Mouse (Mus musculus): ENCODE results near the gene Itga1. TPM values are rescaled to one million over a fixed set of nuclear protein-coding genes. Genes with fewer than 3 reads are reported as not detected.

The Itga1 gene
- polyA plus RNA-seq, 1 experiment from 2014 or later = 21.0 TPM

DNA sequence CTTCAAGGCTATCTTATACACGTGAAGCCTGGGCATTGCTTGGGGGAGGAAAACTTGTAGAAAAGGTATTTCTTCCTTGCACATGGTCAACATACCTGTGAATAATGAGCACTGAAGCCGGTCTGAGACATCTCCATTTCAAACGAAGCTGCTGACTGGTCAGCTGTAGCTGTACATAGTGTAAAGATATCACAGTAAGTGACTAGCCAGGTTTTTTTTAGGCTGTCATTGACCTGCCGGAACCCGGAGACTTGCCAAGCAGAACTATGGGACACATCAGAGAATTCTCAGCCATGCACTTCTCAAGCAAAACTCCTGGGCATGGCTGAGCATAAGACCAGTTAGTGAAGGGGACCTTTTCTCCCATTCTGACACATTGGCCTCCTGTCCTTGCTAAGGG lies 99.6 kb downstream of the Itga1 start:
- Histone ChIP-seq H3K36me3 (ENCODE audit: control insufficient read depth, insufficient read depth, low read length) (no peaks in the 10 kb centered on the region), H3K9ac (ENCODE audit: low read depth, low read length) (no peak overlapping the region), H3K9me3 (ENCODE audit: control insufficient read depth, low read length) (no peaks in the 10 kb centered on the region), H3K4me3 (ENCODE audit: low read length) (no peak overlapping the region), H3K4me1 (ENCODE audit: control insufficient read depth, insufficient read depth, low read length) (no peaks in the 10 kb centered on the region), H3K27me3 (ENCODE audit: control insufficient read depth, insufficient read depth, low read length) (no peaks in the 10 kb centered on the region), H3K4me2 (replicated peaks; ENCODE audit: low read depth, low read length) (no peak overlapping the region), H3K27ac (ENCODE audit: low read depth, low read length) (no peak overlapping the region)
- WGBS = 81% methylated on average over 5 of the region's 5 CpGs
- no peak for ATAC-seq (ENCODE audit: low FRiP score, low TSS enrichment)

DNA sequence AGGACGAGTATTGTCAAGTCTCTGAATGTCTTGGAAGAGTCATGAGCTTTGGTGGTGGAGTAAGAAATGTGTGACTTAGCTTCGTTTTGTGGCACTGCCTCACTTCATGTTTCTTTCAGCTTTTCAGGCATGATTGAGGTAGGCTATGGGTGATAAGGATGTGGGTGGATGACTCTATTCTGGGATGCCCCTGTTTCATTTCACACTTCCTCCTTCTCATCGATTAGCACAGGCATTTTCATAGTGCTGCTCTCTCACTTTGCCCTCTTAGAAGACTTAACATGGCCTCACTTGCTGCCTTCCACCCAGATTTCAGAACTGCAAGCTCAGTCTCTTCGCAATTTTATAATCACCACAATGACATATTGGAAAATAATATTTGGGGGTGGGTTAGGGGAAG lies 102.2 kb downstream of the Itga1 start:
- 89% methylated on average over 4 of the region's 4 CpGs for WGBS
- Histone ChIP-seq H3K9me3 (ENCODE audit: control insufficient read depth, low read length) (no peaks in the 10 kb centered on the region), H3K27me3 (ENCODE audit: control insufficient read depth, insufficient read depth, low read length) (no peaks in the 10 kb centered on the region), H3K4me2 (replicated peaks; ENCODE audit: low read depth, low read length) (no peak overlapping the region), H3K36me3 (ENCODE audit: control insufficient read depth, insufficient read depth, low read length) (no peaks in the 10 kb centered on the region), H3K4me3 (ENCODE audit: low read length) (no peak overlapping the region), H3K9ac (ENCODE audit: low read depth, low read length) (no peak overlapping the region), H3K4me1 (ENCODE audit: control insufficient read depth, insufficient read depth, low read length) (no peaks in the 10 kb centered on the region), H3K27ac (ENCODE audit: low read depth, low read length) (no peak overlapping the region)
- ATAC-seq (ENCODE audit: low FRiP score, low TSS enrichment) = no peak

DNA sequence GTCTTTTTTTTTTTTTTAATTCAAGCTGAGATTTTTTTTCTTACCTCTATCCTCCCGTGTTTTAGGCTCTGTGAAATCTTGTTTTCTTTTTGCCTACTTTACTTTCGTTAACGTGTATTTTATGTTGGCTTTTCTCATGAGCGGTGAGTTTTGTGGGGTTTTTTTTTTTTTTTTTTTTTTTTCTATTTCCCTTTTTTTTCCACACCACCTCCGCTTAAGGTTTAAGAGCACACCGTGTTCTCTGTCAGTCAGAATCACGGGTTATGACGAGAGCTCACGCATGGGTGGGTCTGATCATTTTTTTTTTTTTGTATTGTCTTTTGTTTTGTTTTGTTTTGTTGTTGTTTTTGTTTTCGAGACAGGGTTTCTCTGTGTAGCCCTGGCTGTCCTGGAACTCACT lies 103.7 kb downstream of the Itga1 start:
- no peak overlapping the region for H3K4me2 ChIP-seq (replicated peaks; ENCODE audit: low read depth, low read length)
- H3K36me3 ChIP-seq (ENCODE audit: control insufficient read depth, insufficient read depth, low read length) = no peaks in the 10 kb centered on the region
- H3K4me1 ChIP-seq (ENCODE audit: control insufficient read depth, insufficient read depth, low read length) = no peaks in the 10 kb centered on the region
- 88% methylated on average over 10 of the region's 10 CpGs for WGBS
- H3K9me3 ChIP-seq (ENCODE audit: control insufficient read depth, low read length) = no peaks in the 10 kb centered on the region
- H3K4me3 ChIP-seq (ENCODE audit: low read length) = no peak overlapping the region
- H3K27ac ChIP-seq (ENCODE audit: low read depth, low read length) = no peak overlapping the region
- no peaks in the 10 kb centered on the region for H3K27me3 ChIP-seq (ENCODE audit: control insufficient read depth, insufficient read depth, low read length)
- no peak for ATAC-seq (ENCODE audit: low FRiP score, low TSS enrichment)
- H3K9ac ChIP-seq (ENCODE audit: low read depth, low read length) = no peak overlapping the region

DNA sequence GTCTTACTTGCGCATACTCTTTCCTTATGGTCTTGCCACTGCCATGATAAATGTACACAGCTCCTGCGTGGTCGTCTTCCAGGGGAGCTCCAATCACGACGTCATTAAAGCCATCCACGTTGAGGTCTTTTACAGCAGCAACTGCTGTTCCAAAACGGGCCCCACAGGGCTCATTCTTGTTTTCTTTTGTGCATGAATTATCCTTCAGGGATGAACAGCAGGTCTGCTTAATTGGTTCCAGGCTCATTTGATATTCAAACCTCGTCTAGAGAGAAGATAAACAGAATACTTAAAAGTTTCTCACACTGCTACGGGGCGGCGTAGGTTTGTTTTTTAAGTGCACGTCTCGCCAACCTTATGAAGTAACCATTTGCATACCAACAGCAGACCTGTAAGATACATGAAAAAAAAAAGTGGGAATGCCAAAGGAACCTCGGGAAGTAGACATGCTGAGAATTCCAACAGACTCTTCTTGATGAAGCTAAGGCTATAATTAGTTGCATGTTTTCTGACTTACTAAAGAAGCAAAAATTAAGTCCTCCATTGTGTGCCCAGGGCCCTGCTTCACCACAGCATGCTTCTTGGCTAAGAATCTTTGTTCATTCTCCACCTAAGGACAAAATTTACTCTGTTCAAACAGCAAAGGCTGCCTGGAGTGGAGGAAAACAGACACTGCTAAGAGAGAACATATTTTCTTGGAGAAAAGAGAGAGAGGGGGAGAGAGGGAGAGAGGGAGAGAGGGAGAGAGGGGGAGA lies 109.3 kb downstream of the Itga1 start:
- no peaks in the 10 kb centered on the region for H3K4me1 ChIP-seq (ENCODE audit: control insufficient read depth, insufficient read depth, low read length)
- H3K36me3 ChIP-seq (ENCODE audit: control insufficient read depth, insufficient read depth, low read length) = no peaks in the 10 kb centered on the region
- ATAC-seq (ENCODE audit: low FRiP score, low TSS enrichment) = no peak
- no peak overlapping the region for H3K4me2 ChIP-seq (replicated peaks; ENCODE audit: low read depth, low read length)
- WGBS = 49% methylated on average over 14 of the region's 14 CpGs
- H3K9ac ChIP-seq (ENCODE audit: low read depth, low read length) = no peak overlapping the region
- H3K27me3 ChIP-seq (ENCODE audit: control insufficient read depth, insufficient read depth, low read length) = no peaks in the 10 kb centered on the region
- no peak overlapping the region for H3K27ac ChIP-seq (ENCODE audit: low read depth, low read length)
- H3K4me3 ChIP-seq (ENCODE audit: low read length) = no peak overlapping the region
- H3K9me3 ChIP-seq (ENCODE audit: control insufficient read depth, low read length) = no peaks in the 10 kb centered on the region

DNA sequence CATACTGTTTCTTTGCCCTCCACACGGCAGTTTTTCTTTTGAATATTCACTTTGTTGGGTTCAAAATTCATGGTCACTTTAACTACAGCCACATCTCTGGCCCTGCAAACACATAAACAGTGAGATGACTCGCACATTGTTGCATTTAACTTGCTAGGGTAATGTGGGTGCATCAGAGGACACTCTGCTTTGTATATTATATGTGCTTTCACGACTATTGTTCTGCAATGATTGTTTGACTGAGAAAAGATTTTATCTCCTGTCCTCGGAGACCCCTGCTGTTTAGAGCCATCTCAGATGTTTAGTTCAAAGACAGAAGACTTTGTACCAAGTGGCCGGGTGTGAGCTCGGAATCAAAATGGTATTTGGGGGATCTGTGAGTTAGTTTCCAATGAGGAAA lies 114.1 kb downstream of the Itga1 start:
- ATAC-seq (ENCODE audit: low FRiP score, low TSS enrichment) = no peak
- no peaks in the 10 kb centered on the region for H3K27me3 ChIP-seq (ENCODE audit: control insufficient read depth, insufficient read depth, low read length)
- H3K9me3 ChIP-seq (ENCODE audit: control insufficient read depth, low read length) = no peaks in the 10 kb centered on the region
- H3K4me1 ChIP-seq (ENCODE audit: control insufficient read depth, insufficient read depth, low read length) = no peaks in the 10 kb centered on the region
- no peak overlapping the region for H3K27ac ChIP-seq (ENCODE audit: low read depth, low read length)
- no peak overlapping the region for H3K4me3 ChIP-seq (ENCODE audit: low read length)
- H3K36me3 ChIP-seq (ENCODE audit: control insufficient read depth, insufficient read depth, low read length) = no peaks in the 10 kb centered on the region
- no peak overlapping the region for H3K4me2 ChIP-seq (replicated peaks; ENCODE audit: low read depth, low read length)
- WGBS = 48% methylated on average over 6 of the region's 6 CpGs
- H3K9ac ChIP-seq (ENCODE audit: low read depth, low read length) = no peak overlapping the region

DNA sequence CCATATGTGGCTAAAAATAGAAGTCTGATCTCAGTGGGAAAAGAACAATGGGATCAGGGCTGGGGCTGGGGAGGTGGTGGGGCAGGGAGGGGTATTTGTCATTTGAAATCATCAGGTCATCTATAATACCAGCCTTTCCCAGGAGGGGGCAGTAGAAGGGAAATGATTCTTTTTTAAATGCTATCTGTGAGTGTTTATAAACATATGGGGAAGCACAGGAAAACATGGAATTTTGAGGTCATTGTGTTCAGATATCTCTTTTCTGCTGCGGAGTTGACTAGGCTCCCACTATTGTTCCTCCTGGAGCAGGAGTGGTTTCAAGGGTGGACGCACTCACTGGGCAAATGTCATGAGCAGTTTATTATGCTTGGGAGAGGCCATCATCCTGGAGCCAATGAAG lies 114.6 kb downstream of the Itga1 start:
- Histone ChIP-seq H3K4me1 (ENCODE audit: control insufficient read depth, insufficient read depth, low read length) (no peaks in the 10 kb centered on the region), H3K4me2 (replicated peaks; ENCODE audit: low read depth, low read length) (no peak overlapping the region), H3K4me3 (ENCODE audit: low read length) (no peak overlapping the region), H3K9me3 (ENCODE audit: control insufficient read depth, low read length) (no peaks in the 10 kb centered on the region), H3K9ac (ENCODE audit: low read depth, low read length) (no peak overlapping the region), H3K27ac (ENCODE audit: low read depth, low read length) (no peak overlapping the region), H3K27me3 (ENCODE audit: control insufficient read depth, insufficient read depth, low read length) (no peaks in the 10 kb centered on the region), H3K36me3 (ENCODE audit: control insufficient read depth, insufficient read depth, low read length) (no peaks in the 10 kb centered on the region)
- peak; percentile 49; the same call in 1 of the 2 replicates for ATAC-seq (ENCODE audit: low FRiP score, low TSS enrichment)
- WGBS = 24% methylated on average over 2 of the region's 2 CpGs

DNA sequence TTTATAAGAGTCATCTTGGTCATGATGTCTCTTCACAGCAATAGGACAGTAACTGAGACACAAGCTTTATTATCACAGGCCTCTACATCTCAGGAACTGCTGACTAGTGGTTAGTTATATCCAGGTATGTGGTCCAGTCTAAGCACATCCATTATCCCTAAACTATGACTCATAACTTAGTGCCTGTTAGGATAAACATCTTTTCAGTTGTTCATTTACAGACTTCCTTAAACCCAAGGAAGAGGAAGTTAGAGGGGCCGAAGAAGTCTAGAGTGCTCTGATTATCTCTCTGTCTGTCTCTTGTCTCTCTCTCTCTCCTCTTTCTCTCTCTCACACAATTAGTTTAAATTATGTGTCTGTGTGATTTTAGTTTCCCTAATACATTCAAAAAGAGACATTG lies 117.1 kb downstream of the Itga1 start:
- Histone ChIP-seq H3K27ac (ENCODE audit: low read depth, low read length) (no peak overlapping the region), H3K9me3 (ENCODE audit: control insufficient read depth, low read length) (no peaks in the 10 kb centered on the region), H3K4me3 (ENCODE audit: low read length) (no peak overlapping the region), H3K27me3 (ENCODE audit: control insufficient read depth, insufficient read depth, low read length) (no peaks in the 10 kb centered on the region), H3K4me1 (ENCODE audit: control insufficient read depth, insufficient read depth, low read length) (no peaks in the 10 kb centered on the region), H3K36me3 (ENCODE audit: control insufficient read depth, insufficient read depth, low read length) (no peaks in the 10 kb centered on the region), H3K4me2 (replicated peaks; ENCODE audit: low read depth, low read length) (no peak overlapping the region), H3K9ac (ENCODE audit: low read depth, low read length) (no peak overlapping the region)
- WGBS = 82% methylated on average over 1 of the region's 1 CpGs
- ATAC-seq (ENCODE audit: low FRiP score, low TSS enrichment) = no peak

DNA sequence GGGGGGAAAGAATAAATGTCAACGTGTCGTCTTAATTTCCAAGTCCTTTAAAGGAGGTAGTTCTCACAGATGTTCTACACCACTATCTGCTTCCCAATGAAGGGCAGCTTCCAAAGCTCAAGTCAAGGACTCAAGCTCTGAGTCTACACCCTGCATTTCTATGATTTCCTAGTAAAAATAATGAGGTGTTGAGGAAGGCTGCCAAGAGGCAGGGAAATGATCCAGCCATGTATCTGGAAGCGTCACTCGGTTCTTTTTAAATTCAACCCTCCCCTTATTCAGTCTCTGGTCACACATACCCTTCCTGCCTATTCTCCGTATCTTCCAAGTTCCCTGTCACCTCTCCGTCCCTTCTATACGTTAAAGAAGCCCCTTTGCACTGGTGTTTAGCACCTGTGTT lies 118.6 kb downstream of the Itga1 start:
- H3K4me2 ChIP-seq (replicated peaks; ENCODE audit: low read depth, low read length) = no peak overlapping the region
- no peak overlapping the region for H3K9ac ChIP-seq (ENCODE audit: low read depth, low read length)
- H3K27me3 ChIP-seq (ENCODE audit: control insufficient read depth, insufficient read depth, low read length) = no peaks in the 10 kb centered on the region
- no peak overlapping the region for H3K27ac ChIP-seq (ENCODE audit: low read depth, low read length)
- no peaks in the 10 kb centered on the region for H3K9me3 ChIP-seq (ENCODE audit: control insufficient read depth, low read length)
- 83% methylated on average over 7 of the region's 7 CpGs for WGBS
- no peak for ATAC-seq (ENCODE audit: low FRiP score, low TSS enrichment)
- H3K36me3 ChIP-seq (ENCODE audit: control insufficient read depth, insufficient read depth, low read length) = no peaks in the 10 kb centered on the region
- no peaks in the 10 kb centered on the region for H3K4me1 ChIP-seq (ENCODE audit: control insufficient read depth, insufficient read depth, low read length)
- H3K4me3 ChIP-seq (ENCODE audit: low read length) = no peak overlapping the region

DNA sequence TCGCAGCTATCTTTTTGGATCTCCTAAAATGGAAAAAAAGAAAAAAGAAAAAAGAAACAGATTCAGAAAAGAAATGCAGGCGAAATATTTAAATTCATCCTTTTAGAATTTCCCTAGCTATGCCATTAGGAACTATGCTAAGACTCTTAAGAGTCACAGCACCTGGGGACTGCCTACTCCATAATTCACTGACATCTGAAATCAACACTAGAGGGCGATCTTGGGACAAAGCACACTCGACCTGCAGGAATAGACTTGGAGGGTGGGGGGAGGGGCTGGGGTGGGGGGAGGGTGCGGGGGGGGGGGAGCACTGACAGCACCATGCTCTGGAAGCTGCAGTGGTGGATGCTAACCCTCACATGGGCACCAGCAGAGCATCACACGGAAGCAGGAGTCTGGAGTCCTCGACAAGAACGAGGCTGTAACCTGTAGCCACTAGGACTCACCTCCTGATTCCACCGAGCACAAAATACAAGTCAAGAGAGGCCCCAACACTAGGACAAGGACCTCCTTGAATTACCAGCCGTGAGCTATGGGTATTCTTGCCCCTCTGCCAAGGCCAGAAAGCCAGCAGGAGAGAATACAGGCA lies 120.8 kb downstream of the Itga1 start:
- 44% methylated on average over 10 of the region's 10 CpGs for WGBS
- no peak overlapping the region for H3K4me3 ChIP-seq (ENCODE audit: low read length)
- no peak overlapping the region for H3K4me2 ChIP-seq (replicated peaks; ENCODE audit: low read depth, low read length)
- no peak overlapping the region for H3K9ac ChIP-seq (ENCODE audit: low read depth, low read length)
- H3K27ac ChIP-seq (ENCODE audit: low read depth, low read length) = no peak overlapping the region
- no peak for ATAC-seq (ENCODE audit: low FRiP score, low TSS enrichment)
- no peaks in the 10 kb centered on the region for H3K36me3 ChIP-seq (ENCODE audit: control insufficient read depth, insufficient read depth, low read length)
- H3K4me1 ChIP-seq (ENCODE audit: control insufficient read depth, insufficient read depth, low read length) = no peaks in the 10 kb centered on the region
- no peaks in the 10 kb centered on the region for H3K27me3 ChIP-seq (ENCODE audit: control insufficient read depth, insufficient read depth, low read length)
- no peaks in the 10 kb centered on the region for H3K9me3 ChIP-seq (ENCODE audit: control insufficient read depth, low read length)
